Mouse (Mus musculus) liver, embryonic 15.5 days (tissue): ENCODE results near the gene Efs. TPM values are rescaled to one million over a fixed set of nuclear protein-coding genes. Genes with fewer than 3 reads are reported as not detected.

ENCODE experiments used
- ATAC-seq: fragments of 200-750 bp; cut with Nextera tagmentation; 2 replicates; pipeline ENCODE4 v1.8.0; 2017; ENCODE audit warnings: moderate number of reproducible peaks, mild to moderate bottlenecking, moderate library complexity; ENCODE audit not compliant: insufficient read depth
- H3K27ac ChIP-seq: fragments of 300-500 bp; sonication (generic); replicated peaks from 2 replicates; pipeline ENCODE4 v1.5.1; 2015; ENCODE audit warnings: mild to moderate bottlenecking, inconsistent platforms
- H3K27me3 ChIP-seq: fragments of 300-500 bp; sonication (generic); 2 replicates; pipeline ENCODE4 v1.6.1; 2015; ENCODE audit warnings: mild to moderate bottlenecking, inconsistent platforms
- H3K36me3 ChIP-seq: fragments of 300-500 bp; sonication (generic); replicated peaks from 2 replicates; pipeline ENCODE4 v1.6.1; 2015; ENCODE audit warnings: moderate library complexity, mild to moderate bottlenecking, inconsistent platforms
- H3K4me1 ChIP-seq: fragments of 300-500 bp; sonication (generic); replicated peaks from 2 replicates; pipeline ENCODE4 v1.6.1; 2015; ENCODE audit warnings: inconsistent platforms
- H3K4me2 ChIP-seq: fragments of 300-500 bp; sonication (generic); 2 replicates; pipeline ENCODE4 v1.6.1; 2015; ENCODE audit warnings: moderate library complexity, mild to moderate bottlenecking, inconsistent platforms
- H3K4me3 ChIP-seq: fragments of 300-500 bp; sonication (generic); replicated peaks from 2 replicates; pipeline ENCODE4 v1.5.1; 2015; ENCODE audit warnings: mild to moderate bottlenecking, inconsistent platforms
- H3K9ac ChIP-seq: fragments of 300-500 bp; sonication (generic); 2 replicates; pipeline ENCODE4 v1.6.1; 2015; ENCODE audit warnings: moderate library complexity, mild to moderate bottlenecking, inconsistent platforms
- H3K9me3 ChIP-seq: fragments of 300-500 bp; sonication (generic); replicated peaks from 2 replicates; pipeline ENCODE4 v1.6.1; 2016; ENCODE audit warnings: inconsistent platforms
- WGBS: fragments of 180-500 bp; shearing (Covaris S2); methylation state at CpG from one replicate; pipeline ENCODE4 v1.1.7; 2015; ENCODE audit warnings: mixed read lengths; ENCODE audit not compliant: insufficient replicate concordance; 5-methylcytosine and 5-hydroxymethylcytosine counted together
- polyA plus RNA-seq: library from polyadenylated mRNA; unstranded; fragments of >200 nt; fragmentation: Nextera tagmentation; extraction: Ambion mirVana; gene quantifications from 2 replicates; pipeline ENCODE4 v1.2.1, GENCODE M21; 2015

Gene Efs
- polyA plus RNA-seq, 1 experiment from 2014 or later = 0.63 TPM

DNA sequence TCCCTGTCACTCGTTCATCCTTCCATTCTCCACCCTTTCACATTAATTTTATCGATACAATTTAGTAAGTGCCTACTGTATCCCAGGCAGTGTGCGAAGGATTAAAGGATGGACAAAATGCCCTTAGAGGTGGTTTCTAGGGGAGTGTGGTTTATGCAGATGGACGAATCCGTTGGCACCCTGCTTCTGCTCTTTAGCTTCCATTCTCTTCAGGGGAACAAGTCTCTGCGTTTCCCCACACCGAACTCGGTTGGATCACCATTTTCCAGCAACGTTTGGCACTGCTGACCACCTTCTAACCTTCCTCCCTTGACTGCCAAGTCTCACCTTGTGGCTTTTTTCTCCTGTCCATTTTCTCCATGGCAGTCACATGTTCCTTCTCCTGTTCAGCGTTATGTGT is 12.6 kb downstream of the Efs start:
- H3K36me3 ChIP-seq = no peaks in the 10 kb centered on the region
- no peak overlapping the region for H3K27ac ChIP-seq
- peaks cover 3% of the 10 kb centered on the region for H3K4me1 ChIP-seq
- H3K27me3 ChIP-seq = peaks cover 73% of the 10 kb centered on the region
- 0 out of 2 replicates have a peak overlapping the region, but pooled peaks have one; percentile 35 for H3K9ac ChIP-seq
- 27% methylated on average over 10 of the region's 10 CpGs for WGBS
- H3K9me3 ChIP-seq = no peaks in the 10 kb centered on the region
- H3K4me2 ChIP-seq = peak overlapping the region; percentile 73
- ATAC-seq = no peak
- H3K4me3 ChIP-seq = peak overlapping the region; percentile 57

DNA sequence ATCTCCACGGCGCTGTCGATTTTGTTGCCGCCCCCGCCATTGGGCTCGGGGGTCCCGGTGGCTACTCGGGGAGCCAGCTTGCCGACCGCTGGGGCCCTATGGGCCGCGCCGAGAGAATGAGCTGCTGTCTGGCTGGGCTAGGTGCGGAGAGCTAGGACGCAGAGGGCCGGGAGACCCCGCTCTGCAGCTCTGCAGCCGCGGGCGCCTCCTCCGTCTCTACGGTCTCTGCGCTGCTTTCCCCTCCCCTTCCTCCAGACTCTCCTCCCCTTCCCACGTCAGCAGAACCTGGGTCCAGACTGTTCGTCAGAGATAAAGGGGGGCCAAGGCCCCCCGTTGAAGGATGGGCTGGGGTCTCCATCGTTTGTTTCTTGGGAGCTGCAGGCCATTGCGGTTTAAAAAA is 13.0 kb downstream of the Efs start, which contains the start of gene Slc22a17:
Gene Slc22a17, minus strand, starts transcription at position 247 of the 400 bp plus-strand sequence.
- peak within 1 kb of the TSS; percentile 35 for H3K9ac ChIP-seq
- H3K4me1 ChIP-seq = peaks cover 3% of the 10 kb centered on the region
- H3K9me3 ChIP-seq = no peaks in the 10 kb centered on the region
- peak within 1 kb of the TSS; percentile 57 for H3K4me3 ChIP-seq
- under 1% methylated on average over 28 of the region's 28 CpGs for WGBS
- H3K27ac ChIP-seq = no peak within 1 kb of the TSS
- ATAC-seq = no peak
- H3K36me3 ChIP-seq = no peaks in the 10 kb centered on the region
- H3K27me3 ChIP-seq = peaks cover 73% of the 10 kb centered on the region
- peak within 1 kb of the TSS; percentile 73 for H3K4me2 ChIP-seq

DNA sequence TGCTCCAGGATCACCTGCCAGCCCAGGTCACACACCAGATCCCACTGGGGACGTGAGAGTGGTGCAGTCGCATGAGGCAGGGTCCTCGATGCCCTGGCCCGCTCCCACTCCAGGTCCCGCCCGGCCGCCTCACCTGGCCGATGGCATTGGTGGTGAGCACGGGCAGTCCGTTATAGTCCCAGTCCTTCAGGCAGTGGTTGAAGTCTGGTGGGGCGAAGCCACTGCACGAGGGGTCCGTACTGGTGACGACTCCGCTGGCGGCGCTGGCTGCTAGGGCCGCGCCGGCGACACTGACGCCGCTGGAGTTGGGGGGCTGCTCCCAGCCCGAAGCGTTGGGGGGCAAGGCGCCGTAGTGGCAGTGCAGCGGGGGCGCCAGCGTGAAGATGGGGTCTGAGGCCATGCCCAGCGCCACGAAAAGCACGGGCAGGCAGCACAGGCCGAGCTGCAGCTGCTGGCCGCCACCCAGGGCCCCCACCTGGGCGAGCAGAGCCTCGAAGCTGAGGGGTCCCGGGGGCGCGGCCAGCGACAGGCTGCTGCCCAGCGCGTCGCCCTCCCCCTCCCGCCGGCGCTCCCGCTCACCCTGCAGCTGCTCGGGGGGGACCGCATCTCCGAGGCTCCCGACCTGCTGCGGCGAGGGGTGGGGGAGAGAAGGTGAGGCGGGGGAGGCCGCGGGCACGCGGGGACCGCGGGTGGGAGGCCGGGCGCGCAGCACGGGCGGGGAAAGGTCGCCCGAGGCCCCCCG is 13.6 kb downstream of the Efs start:
- 3% methylated on average over 65 of the region's 69 CpGs for WGBS
- peak overlapping the region; percentile 73 for H3K4me2 ChIP-seq
- peak overlapping the region; percentile 35 for H3K9ac ChIP-seq
- H3K27me3 ChIP-seq = peaks cover 71% of the 10 kb centered on the region
- peaks cover 3% of the 10 kb centered on the region for H3K4me1 ChIP-seq
- H3K4me3 ChIP-seq = peak overlapping the region; percentile 57
- no peak for ATAC-seq
- no peak overlapping the region for H3K27ac ChIP-seq
- H3K36me3 ChIP-seq = no peaks in the 10 kb centered on the region
- H3K9me3 ChIP-seq = no peaks in the 10 kb centered on the region

DNA sequence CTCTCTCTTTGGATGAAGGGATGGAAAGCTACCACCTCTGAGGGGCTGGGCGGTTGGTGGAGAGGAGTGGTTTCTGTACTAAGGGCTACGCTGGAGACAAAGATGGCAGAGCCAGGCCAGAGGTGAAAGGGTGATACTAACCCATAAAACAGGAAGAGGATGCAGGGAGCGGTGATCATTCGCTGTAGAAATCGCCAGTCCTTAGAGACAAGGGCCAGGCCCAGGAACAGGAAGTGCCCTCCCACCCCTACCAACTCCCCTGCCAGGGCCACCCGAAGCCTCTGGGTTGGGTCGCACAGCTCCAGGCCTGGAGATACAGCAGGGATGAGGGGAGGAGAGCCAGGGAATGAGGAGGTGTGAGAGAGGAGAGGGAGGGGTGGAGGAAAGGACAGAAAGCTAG is 17.2 kb downstream of the Efs start:
- peaks cover 3% of the 10 kb centered on the region for H3K4me1 ChIP-seq
- WGBS = 51% methylated on average over 7 of the region's 7 CpGs

DNA sequence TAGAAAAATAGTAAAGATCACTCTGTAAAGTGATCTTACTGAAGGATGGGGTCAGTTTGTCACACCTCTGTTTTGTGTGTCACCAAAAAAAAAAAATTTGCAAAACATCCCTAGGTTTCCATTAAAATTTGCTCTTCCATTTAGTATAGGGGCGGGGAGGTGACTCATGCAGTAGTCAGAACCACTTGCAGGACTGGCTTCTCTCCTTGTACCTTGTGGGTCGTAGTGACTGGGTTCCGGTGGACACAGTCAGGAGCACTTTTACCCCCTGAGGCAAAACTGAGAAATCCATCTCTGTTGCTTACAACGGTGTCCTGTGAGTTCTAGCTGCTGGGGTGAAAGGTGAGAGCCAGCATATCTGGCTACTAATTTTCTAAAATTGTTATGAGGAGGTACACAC is 22.3 kb downstream of the Efs start:
- Histone ChIP-seq H3K36me3 (peaks cover under 1% of the 10 kb centered on the region; the same call in 1 of the 2 replicates), H3K9ac (no peak overlapping the region), H3K4me3 (no peak overlapping the region), H3K4me1 (peaks cover 3% of the 10 kb centered on the region), H3K4me2 (no peak overlapping the region), H3K27me3 (peaks cover 7% of the 10 kb centered on the region; the same call in 1 of the 2 replicates), H3K27ac (no peak overlapping the region), H3K9me3 (no peaks in the 10 kb centered on the region)
- WGBS = 75% methylated on average over 4 of the region's 4 CpGs
- no peak for ATAC-seq

More for the DNA sequence above, 17.2 kb downstream of the Efs start:
- H3K4me3 ChIP-seq = no peak overlapping the region
- peaks cover 50% of the 10 kb centered on the region for H3K27me3 ChIP-seq
- H3K27ac ChIP-seq = no peak overlapping the region
- H3K36me3 ChIP-seq = no peaks in the 10 kb centered on the region
- no peak for ATAC-seq
- H3K9ac ChIP-seq = no peak overlapping the region
- no peak overlapping the region for H3K4me2 ChIP-seq
- H3K9me3 ChIP-seq = no peaks in the 10 kb centered on the region

DNA sequence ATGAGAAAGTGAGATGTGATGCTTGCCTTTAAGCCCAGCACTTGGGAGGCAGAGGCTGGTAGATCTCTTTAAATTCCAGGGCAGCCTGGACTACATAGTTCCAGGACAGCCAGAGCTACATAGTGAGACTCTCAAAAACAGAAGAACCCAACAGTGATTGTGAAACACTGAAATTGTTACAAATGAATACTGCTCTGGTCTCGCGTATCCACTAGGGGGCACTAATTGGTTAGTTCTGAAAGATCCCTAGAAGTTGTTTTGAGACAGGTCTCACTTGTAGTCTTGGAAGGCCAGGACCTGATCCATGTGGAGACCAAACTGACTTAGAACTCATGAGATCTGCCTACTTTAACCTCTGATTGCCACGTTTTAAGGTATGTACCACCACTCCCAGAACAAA is 25.5 kb downstream of the Efs start:
- no peak for ATAC-seq
- no peak overlapping the region for H3K4me3 ChIP-seq
- peaks cover 17% of the 10 kb centered on the region for H3K4me1 ChIP-seq
- no peak overlapping the region for H3K4me2 ChIP-seq
- no peak overlapping the region for H3K27ac ChIP-seq
- no peak overlapping the region for H3K9ac ChIP-seq
- H3K27me3 ChIP-seq = 0 out of 2 replicates have a peak, but pooled peaks cover 2% of the 10 kb centered on the region
- H3K36me3 ChIP-seq = peaks cover 33% of the 10 kb centered on the region
- H3K9me3 ChIP-seq = no peaks in the 10 kb centered on the region
- WGBS = under 1% methylated on average over 3 of the region's 3 CpGs

DNA sequence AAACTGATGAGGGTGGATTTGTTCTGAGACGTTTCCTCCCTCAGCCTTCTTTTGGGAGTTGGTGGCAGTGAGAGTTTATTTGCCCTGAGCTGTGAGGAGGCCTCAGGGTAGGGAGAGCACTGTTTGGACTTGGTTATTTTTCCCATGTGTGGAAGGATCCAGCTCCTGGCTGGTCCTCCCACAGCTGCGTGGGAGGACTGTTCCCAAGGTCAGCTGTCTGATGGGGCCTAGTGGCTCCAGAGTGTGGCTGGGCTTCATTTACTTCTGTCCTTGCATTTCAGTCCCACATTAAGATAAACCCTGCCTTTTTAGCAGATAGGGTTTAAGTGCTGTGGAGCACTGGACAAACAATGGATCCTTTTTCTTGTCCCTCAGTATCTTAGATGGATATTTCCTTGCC is 28.5 kb downstream of the Efs start:
- Histone ChIP-seq H3K27ac (no peak overlapping the region), H3K27me3 (no peaks in the 10 kb centered on the region), H3K9me3 (no peaks in the 10 kb centered on the region), H3K9ac (no peak overlapping the region), H3K4me1 (peaks cover 33% of the 10 kb centered on the region), H3K4me2 (no peak overlapping the region), H3K4me3 (no peak overlapping the region), H3K36me3 (peaks cover 33% of the 10 kb centered on the region)
- WGBS = 74% methylated on average over 2 of the region's 2 CpGs
- no peak for ATAC-seq

DNA sequence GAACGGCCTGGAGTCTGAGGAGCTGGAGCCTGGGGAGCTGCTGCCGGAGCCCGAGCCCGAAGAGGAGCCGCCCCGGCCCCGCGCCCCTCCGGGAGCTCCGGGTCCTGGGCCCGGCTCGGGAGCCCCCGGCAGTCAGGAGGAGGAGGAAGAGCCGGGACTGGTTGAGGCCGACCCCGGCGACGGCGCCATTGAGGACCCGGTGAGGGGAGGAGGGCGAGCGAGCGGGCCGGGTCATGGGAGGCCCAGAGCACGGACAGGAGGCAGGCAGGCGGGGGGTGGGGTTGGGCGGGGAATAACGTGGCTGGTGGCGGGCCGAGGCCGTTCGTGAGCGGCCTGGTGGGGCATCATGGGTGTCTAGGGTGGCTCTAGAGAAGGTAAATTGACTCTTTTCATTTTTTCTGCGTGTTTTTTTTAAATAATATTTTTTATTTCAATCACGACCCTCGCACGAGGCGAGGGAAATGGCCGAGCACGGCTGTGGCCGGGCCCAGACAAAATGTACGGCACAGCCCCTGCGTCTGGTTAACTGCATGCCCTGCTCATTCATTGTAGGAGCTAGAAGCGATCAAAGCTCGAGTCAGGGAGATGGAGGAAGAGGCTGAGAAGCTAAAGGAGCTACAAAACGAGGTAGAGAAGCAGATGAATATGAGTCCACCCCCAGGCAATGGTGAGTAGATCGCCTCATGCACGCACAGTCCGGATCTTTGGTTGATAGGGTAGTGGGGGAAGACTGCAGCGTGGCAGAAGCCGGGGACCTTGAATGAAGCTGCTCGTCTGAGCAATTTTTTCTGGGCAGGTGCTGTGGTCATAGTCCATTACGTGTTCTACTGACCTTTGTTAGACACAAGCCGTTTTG is 31.4 kb downstream of the Efs start:
- Histone ChIP-seq H3K9me3 (no peaks in the 10 kb centered on the region), H3K27me3 (no peaks in the 10 kb centered on the region), H3K4me1 (peaks cover 36% of the 10 kb centered on the region), H3K4me3 (peak overlapping the region; percentile 90), H3K9ac (peak overlapping the region; percentile 98), H3K4me2 (peak overlapping the region; percentile 89), H3K36me3 (peaks cover 33% of the 10 kb centered on the region), H3K27ac (peak overlapping the region; percentile 85)
- peak; percentile 63 for ATAC-seq
- WGBS = under 1% methylated on average over 53 of the region's 54 CpGs

DNA sequence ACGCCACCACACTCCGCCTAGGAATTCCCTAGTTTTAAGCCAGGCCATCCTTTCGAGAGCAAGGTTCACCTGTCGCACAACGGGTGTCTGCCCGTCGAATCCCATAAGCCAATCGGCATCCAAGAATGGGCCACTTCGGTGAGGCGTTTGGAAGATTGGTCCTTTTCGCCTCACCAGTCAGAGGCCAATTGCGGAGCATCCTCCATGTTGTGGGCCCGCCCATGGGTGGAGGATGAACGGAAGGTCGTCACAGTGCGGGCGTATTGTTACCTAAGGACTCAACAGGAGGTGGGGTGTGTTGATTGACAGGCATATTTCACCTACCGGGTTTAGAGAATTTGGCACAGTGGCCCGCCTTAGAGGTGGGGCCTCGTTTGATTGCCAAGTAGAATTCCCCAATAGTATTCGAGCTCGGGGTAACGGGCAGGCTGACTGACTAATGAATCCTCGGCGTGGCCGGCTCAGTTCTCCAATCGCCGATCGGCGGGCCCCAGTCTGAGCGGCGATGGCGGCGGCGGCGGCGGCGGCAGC is 32.2 kb downstream of the Efs start:
- WGBS = under 1% methylated on average over 38 of the region's 38 CpGs
- H3K9me3 ChIP-seq = no peaks in the 10 kb centered on the region

DNA sequence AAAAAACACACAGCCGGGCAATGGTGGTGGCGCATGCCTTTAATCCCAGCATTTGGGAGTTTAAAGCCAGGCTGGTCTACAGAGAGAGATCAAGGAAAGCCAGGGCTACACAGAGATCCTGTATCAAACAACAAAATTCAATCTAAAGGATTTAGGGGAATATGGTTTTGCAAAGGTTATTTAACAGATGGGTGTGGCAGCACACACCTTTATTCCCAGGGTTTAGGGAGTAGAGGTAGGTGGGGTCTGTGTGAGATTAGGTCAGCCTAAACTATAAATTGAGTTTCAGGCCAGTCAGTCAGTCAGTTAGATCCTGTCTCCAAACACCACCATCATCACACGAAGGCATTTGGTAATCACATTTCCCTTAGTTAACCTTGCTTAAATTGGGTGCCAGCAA is 33.7 kb downstream of the Efs start, which contains the start of gene Pabpn1:
Gene Pabpn1, plus strand, starts transcription at position 301 of the 400 bp plus-strand sequence.
- no peaks in the 10 kb centered on the region for H3K27me3 ChIP-seq
- H3K4me3 ChIP-seq = peak within 1 kb of the TSS; percentile 90
- H3K27ac ChIP-seq = peak within 1 kb of the TSS; percentile 88
- H3K4me1 ChIP-seq = peaks cover 33% of the 10 kb centered on the region
- peak within 1 kb of the TSS; percentile 75 for H3K4me2 ChIP-seq
- no peak for ATAC-seq
- WGBS = 80% methylated on average over 3 of the region's 3 CpGs
- peak within 1 kb of the TSS; percentile 44 for H3K9ac ChIP-seq
- H3K36me3 ChIP-seq = peaks cover 19% of the 10 kb centered on the region
- no peaks in the 10 kb centered on the region for H3K9me3 ChIP-seq

More for the DNA sequence above, 32.2 kb downstream of the Efs start:
- Histone ChIP-seq H3K9ac (peak overlapping the region; percentile 98), H3K4me2 (peak overlapping the region; percentile 89), H3K36me3 (peaks cover 33% of the 10 kb centered on the region), H3K27me3 (no peaks in the 10 kb centered on the region), H3K4me3 (peak overlapping the region; percentile 90), H3K4me1 (peaks cover 36% of the 10 kb centered on the region), H3K27ac (peak overlapping the region; percentile 88)
- peak; percentile 96 for ATAC-seq

DNA sequence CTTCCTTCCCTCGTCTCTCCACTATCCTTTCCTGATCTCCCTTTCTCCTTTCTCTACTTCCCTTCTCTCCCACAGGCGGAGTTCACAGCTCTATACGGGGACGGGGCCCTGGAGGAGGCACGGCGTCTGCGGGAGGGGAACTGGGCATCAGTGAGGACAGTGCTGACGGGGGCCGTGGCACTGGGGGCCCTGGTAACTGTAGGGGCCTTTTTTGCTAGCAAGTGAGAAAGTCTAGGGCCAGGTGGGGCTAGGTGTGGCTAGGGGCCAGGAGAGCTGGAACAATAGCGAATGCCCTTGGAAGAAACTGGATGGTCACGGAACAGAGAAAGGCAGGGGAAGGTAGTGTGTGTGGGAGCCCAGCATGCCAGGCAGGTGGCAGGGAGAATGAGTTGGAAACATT is 40.6 kb downstream of the Efs start:
- H3K4me3 ChIP-seq = no peak overlapping the region
- no peak for ATAC-seq
- H3K36me3 ChIP-seq = no peaks in the 10 kb centered on the region
- no peaks in the 10 kb centered on the region for H3K27me3 ChIP-seq
- H3K9me3 ChIP-seq = no peaks in the 10 kb centered on the region
- no peak overlapping the region for H3K4me2 ChIP-seq
- H3K9ac ChIP-seq = no peak overlapping the region
- H3K4me1 ChIP-seq = peaks cover 20% of the 10 kb centered on the region
- no peak overlapping the region for H3K27ac ChIP-seq
- WGBS = 79% methylated on average over 11 of the region's 11 CpGs
